Mouse (Mus musculus): ENCODE data around the gene Cdkn1c. TPM values are rescaled to one million over a fixed set of nuclear protein-coding genes. Genes with fewer than 3 reads are reported as not detected.

Gene Cdkn1c
- polyA plus RNA-seq, 1 experiment from 2014 or later: 1,218 TPM

Other genes with a start within 250 kb of the Cdkn1c start
- 0.90 and 0.91 TPM in 2 replicates for gene Slc22a18, start 12.7 kb upstream of the Cdkn1c start, polyA plus RNA-seq (2016; fragmentation: Nextera tagmentation; extraction: Ambion mirVana)
- 1.7 and 2.2 TPM in 2 replicates for gene Phlda2, start 42.1 kb upstream of the Cdkn1c start, polyA plus RNA-seq (2016; fragmentation: Nextera tagmentation; extraction: Ambion mirVana)
- gene Nap1l4, start 88.1 kb upstream of the Cdkn1c start, polyA plus RNA-seq (2016; fragmentation: Nextera tagmentation; extraction: Ambion mirVana): 236 and 244 TPM in 2 replicates
- gene Cars, start 139.0 kb upstream of the Cdkn1c start, polyA plus RNA-seq (2016; fragmentation: Nextera tagmentation; extraction: Ambion mirVana): 28.4 and 31.3 TPM in 2 replicates
- gene Tnfrsf26, start 167.7 kb upstream of the Cdkn1c start, polyA plus RNA-seq (2016; fragmentation: Nextera tagmentation; extraction: Ambion mirVana): 0.43 and 0.46 TPM in 2 replicates
- 2.8 and 3.1 TPM in 2 replicates for gene Tnfrsf22, start 188.6 kb upstream of the Cdkn1c start, polyA plus RNA-seq (2016; fragmentation: Nextera tagmentation; extraction: Ambion mirVana)
- 2.8 and 3.1 TPM in 2 replicates for gene Tnfrsf23, start 224.8 kb upstream of the Cdkn1c start, polyA plus RNA-seq (2016; fragmentation: Nextera tagmentation; extraction: Ambion mirVana)

All from heart, embryonic 12.5 days (tissue).